In genomic region chr2:18688708-18689063, GRCm38 (mm10) we compare ENCODE assay signal across 8 mouse cellular contexts. TPM values are rescaled to one million over a fixed set of nuclear protein-coding genes. Genes with fewer than 3 reads are reported as not detected.
DNase-seq lines count a peak whose midpoint lies in the region; ATAC-seq and TF ChIP-seq lines count a peak whose summit lies in the region.

No protein-coding gene starts in this region.

- ATAC-seq in cerebellum, adult (ENCODE audit: insufficient number of reproducible peaks, low FRiP score, low TSS enrichment): no peak
- peak; percentile 30 for ATAC-seq in forebrain, embryonic 11.5 days (replicated peaks; ENCODE audit: low FRiP score)
- no peak for ATAC-seq in hindbrain, embryonic 12.5 days (ENCODE audit: low FRiP score)
- ATAC-seq in limb, embryonic 14.5 days (ENCODE audit: low FRiP score, low read depth): peak; percentile 36
- ATAC-seq in midbrain, embryonic 14.5 days (ENCODE audit: low FRiP score, low TSS enrichment): no peak

- no peaks in the 10 kb centered on the region for H3K36me3 ChIP-seq in forebrain, embryonic 11.5 days (ENCODE audit: control insufficient read depth, insufficient read depth, low read length)
- H3K36me3 ChIP-seq in hindbrain, embryonic 12.5 days: peaks cover 8% of the 10 kb centered on the region
- peaks cover 9% of the 10 kb centered on the region for H3K36me3 ChIP-seq in limb, embryonic 14.5 days (ENCODE audit: control insufficient read depth, insufficient read depth, low read length)
- peaks cover 11% of the 10 kb centered on the region for H3K36me3 ChIP-seq in midbrain, embryonic 14.5 days (ENCODE audit: control insufficient read depth, insufficient read depth, low read length)

- no peak for TF ChIP-seq CTCF in cerebellum, adult 2 months (IDR thresholded peaks at IDR 0.05; ENCODE audit: borderline replicate concordance, insufficient read depth, low read depth, low read length)

- peak overlapping the region; percentile 52 for H3K4me3 ChIP-seq in cerebellum, adult 2 months (replicated peaks; ENCODE audit: insufficient read depth, low read depth, low read length)
- peak overlapping the region; percentile 39 for H3K4me3 ChIP-seq in forebrain, embryonic 11.5 days (ENCODE audit: low read depth, low read length)
- peak overlapping the region; percentile 49 for H3K4me3 ChIP-seq in hindbrain, embryonic 12.5 days
- H3K4me3 ChIP-seq in limb, embryonic 14.5 days (replicated peaks; ENCODE audit: low read length): peak overlapping the region; percentile 45
- H3K4me3 ChIP-seq in midbrain, embryonic 14.5 days (replicated peaks; ENCODE audit: low read depth, low read length): peak overlapping the region; percentile 44

- no peaks in the 10 kb centered on the region; the same call in 1 of the 2 replicates for H3K4me1 ChIP-seq in cerebellum, adult 2 months (ENCODE audit: control insufficient read depth, insufficient read depth, low read length)
- peaks cover 14% of the 10 kb centered on the region for H3K4me1 ChIP-seq in forebrain, embryonic 11.5 days (replicated peaks; ENCODE audit: control insufficient read depth, insufficient read depth, low read length)
- H3K4me1 ChIP-seq in hindbrain, embryonic 12.5 days: peaks cover 15% of the 10 kb centered on the region
- peaks cover 12% of the 10 kb centered on the region; the same call in 1 of the 2 replicates for H3K4me1 ChIP-seq in limb, embryonic 14.5 days (ENCODE audit: control insufficient read depth, insufficient read depth, low read length)
- H3K4me1 ChIP-seq in midbrain, embryonic 14.5 days (ENCODE audit: control insufficient read depth, insufficient read depth, low read length): peaks cover 11% of the 10 kb centered on the region; the same call in 1 of the 2 replicates

- no peak overlapping the region for H3K27ac ChIP-seq in cerebellum, adult 2 months (ENCODE audit: insufficient read depth, low read length)
- no peak overlapping the region for H3K27ac ChIP-seq in forebrain, embryonic 11.5 days (ENCODE audit: low read depth, low read length)
- H3K27ac ChIP-seq in hindbrain, embryonic 12.5 days: no peak overlapping the region
- no peak overlapping the region for H3K27ac ChIP-seq in limb, embryonic 14.5 days (replicated peaks; ENCODE audit: low read depth, low read length)
- H3K27ac ChIP-seq in midbrain, embryonic 14.5 days (replicated peaks; ENCODE audit: low read depth, low read length): no peak overlapping the region

- peak in 1 of 2 experiments; percentile 40 for DNase-seq in cerebellum, adult 2 months
- DNase-seq in adrenal gland, adult 18-20 months (ENCODE audit: low spot score in 2 of 2): peak; percentile 45 to 59
- peak; percentile 84 for DNase-seq in forebrain, embryonic 11.5 days (ENCODE audit: low spot score)
- no peak for DNase-seq in limb, embryonic 14.5 days (ENCODE audit: low spot score)
- peak; percentile 79 for DNase-seq in midbrain, embryonic 14.5 days
- peak; percentile 27 to 32 for DNase-seq in thymus, adult 18-20 months

- peaks cover 12% of the 10 kb centered on the region; the same call in 1 of the 2 replicates for H3K27me3 ChIP-seq in cerebellum, adult 2 months (ENCODE audit: control insufficient read depth, insufficient read depth, low read length)
- H3K27me3 ChIP-seq in forebrain, embryonic 11.5 days (ENCODE audit: control insufficient read depth, insufficient read depth, low read length): peaks cover 72% of the 10 kb centered on the region
- H3K27me3 ChIP-seq in hindbrain, embryonic 12.5 days: peaks cover 72% of the 10 kb centered on the region
- H3K27me3 ChIP-seq in limb, embryonic 14.5 days (ENCODE audit: control insufficient read depth, insufficient read depth, low read length): peaks cover 74% of the 10 kb centered on the region
- peaks cover 75% of the 10 kb centered on the region for H3K27me3 ChIP-seq in midbrain, embryonic 14.5 days (ENCODE audit: control insufficient read depth, insufficient read depth, low read length)

- H3K4me2 ChIP-seq in forebrain, embryonic 11.5 days (ENCODE audit: low read depth, low read length, severe bottlenecking): peak overlapping the region; percentile 86; the same call in 1 of the 2 replicates
- peak overlapping the region; percentile 81 for H3K4me2 ChIP-seq in hindbrain, embryonic 12.5 days (replicated peaks)
- peak overlapping the region; percentile 81 for H3K4me2 ChIP-seq in limb, embryonic 14.5 days (replicated peaks; ENCODE audit: low read depth, low read length, severe bottlenecking)
- peak overlapping the region; percentile 84 for H3K4me2 ChIP-seq in midbrain, embryonic 14.5 days (ENCODE audit: low read length)

- 3% methylated on average over 45 of the region's 45 CpGs for WGBS in cerebellum, adult 2 months
- under 1% methylated on average over 45 of the region's 45 CpGs for WGBS in forebrain, embryonic 11.5 days
- WGBS in hindbrain, embryonic 12.5 days: under 1% methylated on average over 45 of the region's 45 CpGs
- under 1% methylated on average over 39 of the region's 45 CpGs for WGBS in limb, embryonic 14.5 days
- WGBS in midbrain, embryonic 14.5 days: under 1% methylated on average over 45 of the region's 45 CpGs

- TF ChIP-seq POLR2A in cerebellum, adult 2 months (IDR thresholded peaks at IDR 0.05; ENCODE audit: borderline replicate concordance, insufficient read depth, low read length): no peak
- no peak for TF ChIP-seq POLR2A in limb, embryonic 14.5 days (IDR thresholded peaks at IDR 0.05; ENCODE audit: borderline replicate concordance, extremely low read depth, insufficient read depth, insufficient read length)

- H3K9ac ChIP-seq in forebrain, embryonic 11.5 days (ENCODE audit: low read length): no peak overlapping the region
- H3K9ac ChIP-seq in hindbrain, embryonic 12.5 days: no peak overlapping the region
- H3K9ac ChIP-seq in limb, embryonic 14.5 days (ENCODE audit: low read depth, low read length, severe bottlenecking): no peak overlapping the region
- no peak overlapping the region for H3K9ac ChIP-seq in midbrain, embryonic 14.5 days (replicated peaks; ENCODE audit: low read length)

- H3K9me3 ChIP-seq in forebrain, embryonic 11.5 days (ENCODE audit: control insufficient read depth, low read length): no peaks in the 10 kb centered on the region
- no peaks in the 10 kb centered on the region for H3K9me3 ChIP-seq in hindbrain, embryonic 12.5 days (replicated peaks)
- no peaks in the 10 kb centered on the region for H3K9me3 ChIP-seq in limb, embryonic 14.5 days (ENCODE audit: control insufficient read depth, low read length)
- 0 out of 2 replicates have a peak, but pooled peaks cover 3% of the 10 kb centered on the region for H3K9me3 ChIP-seq in midbrain, embryonic 14.5 days (ENCODE audit: control insufficient read depth, low read length)

RNA-seq across cellular contexts. Expression of gene Spag6, which starts 5.1 kb away (rescaled TPM):
- 2.5 and 3.3 TPM in 2 replicates for polyA plus RNA-seq in cerebellum, adult 2 months (2012; rRNA removed)
- under 1 TPM; 0.51 to 0.66 TPM for total RNA-seq in adrenal gland, adult 18-20 months (2021)
- polyA plus RNA-seq in forebrain, embryonic 11.5 days (2014; fragmentation: Nextera tagmentation; extraction: Ambion mirVana): 0.21 and 0.44 TPM in 2 replicates
- polyA plus RNA-seq in hindbrain, embryonic 12.5 days (2016; fragmentation: Nextera tagmentation; extraction: Ambion mirVana): 0.22 and 0.35 TPM in 2 replicates
- 0.03 and 0.48 TPM in 2 replicates for polyA plus RNA-seq in limb, embryonic 14.5 days (2012; rRNA removed)
- 0.15 TPM in 1 of 2 replicates, not detected in the other for polyA plus RNA-seq in limb, embryonic 14.5 days (2014; fragmentation: Nextera tagmentation; extraction: Ambion mirVana)
- 0.20 and 0.25 TPM in 2 replicates for polyA plus RNA-seq in midbrain, embryonic 14.5 days (2014; fragmentation: Nextera tagmentation; extraction: Ambion mirVana)

RNA-seq across cellular contexts. Expression of gene Bmi1, which starts 11.9 kb away (rescaled TPM):
- polyA plus RNA-seq in cerebellum, adult 2 months (2012; rRNA removed): 36.2 and 46.9 TPM in 2 replicates
- 10 to 100 TPM; 63.8 to 81.4 TPM for total RNA-seq in adrenal gland, adult 18-20 months (2021)
- polyA plus RNA-seq in forebrain, embryonic 11.5 days (2014; fragmentation: Nextera tagmentation; extraction: Ambion mirVana): 44.4 and 47.5 TPM in 2 replicates
- polyA plus RNA-seq in hindbrain, embryonic 12.5 days (2016; fragmentation: Nextera tagmentation; extraction: Ambion mirVana): 42.4 and 46.8 TPM in 2 replicates
- 39.6 and 43.7 TPM in 2 replicates for polyA plus RNA-seq in limb, embryonic 14.5 days (2012; rRNA removed)
- polyA plus RNA-seq in limb, embryonic 14.5 days (2014; fragmentation: Nextera tagmentation; extraction: Ambion mirVana): 28.5 and 34.0 TPM in 2 replicates
- 34.1 and 43.6 TPM in 2 replicates for polyA plus RNA-seq in midbrain, embryonic 14.5 days (2014; fragmentation: Nextera tagmentation; extraction: Ambion mirVana)

RNA-seq across cellular contexts. Expression of gene Commd3, which starts 16.5 kb away (rescaled TPM):
- 124 and 126 TPM in 2 replicates for polyA plus RNA-seq in cerebellum, adult 2 months (2012; rRNA removed)
- 100 to 1,000 TPM; 105 to 112 TPM for total RNA-seq in adrenal gland, adult 18-20 months (2021)
- 123 and 134 TPM in 2 replicates for polyA plus RNA-seq in forebrain, embryonic 11.5 days (2014; fragmentation: Nextera tagmentation; extraction: Ambion mirVana)
- 174 and 180 TPM in 2 replicates for polyA plus RNA-seq in hindbrain, embryonic 12.5 days (2016; fragmentation: Nextera tagmentation; extraction: Ambion mirVana)
- polyA plus RNA-seq in limb, embryonic 14.5 days (2012; rRNA removed): 116 and 146 TPM in 2 replicates
- 233 and 244 TPM in 2 replicates for polyA plus RNA-seq in limb, embryonic 14.5 days (2014; fragmentation: Nextera tagmentation; extraction: Ambion mirVana)
- polyA plus RNA-seq in midbrain, embryonic 14.5 days (2014; fragmentation: Nextera tagmentation; extraction: Ambion mirVana): 202 and 219 TPM in 2 replicates

Comparison
In these comparisons a context has a peak if more than half of its experiments do, and no peak if none do; other contexts are left out.
1. ATAC-seq: peak in forebrain, embryonic 11.5 days (single experiment) and limb, embryonic 14.5 days (single experiment); none in cerebellum, adult (single experiment), hindbrain, embryonic 12.5 days (single experiment) and midbrain, embryonic 14.5 days (single experiment).
2. Peak in every context shown above with its lines, with median percentiles within 50 percentile points of each other: H3K4me3 ChIP-seq and H3K4me2 ChIP-seq.